Mouse (Mus musculus): ENCODE data around the gene Gm14419.
"Not testable (repeated sequence)": the region's sequence is repeated elsewhere in the genome, so short reads cannot be mapped to it uniquely, and the experiment has no call there.

Gene Gm14419

GRCm38 (mm10) chr2:177000656-177001055 lies at the start of gene Gm14419:
Gene Gm14419 (plus strand): TSS chr2:177000956.
- not testable (repeated sequence) for DNase-seq
